Mouse (Mus musculus): Measurements from ENCODE around the gene Rnf13. TPM values are rescaled to one million over a fixed set of nuclear protein-coding genes. Genes with fewer than 3 reads are reported as not detected.

Gene Rnf13
- 40.2 and 59.6 TPM in 2 replicates for polyA plus RNA-seq (2015; fragmentation: Nextera tagmentation; extraction: Ambion mirVana)

DNA sequence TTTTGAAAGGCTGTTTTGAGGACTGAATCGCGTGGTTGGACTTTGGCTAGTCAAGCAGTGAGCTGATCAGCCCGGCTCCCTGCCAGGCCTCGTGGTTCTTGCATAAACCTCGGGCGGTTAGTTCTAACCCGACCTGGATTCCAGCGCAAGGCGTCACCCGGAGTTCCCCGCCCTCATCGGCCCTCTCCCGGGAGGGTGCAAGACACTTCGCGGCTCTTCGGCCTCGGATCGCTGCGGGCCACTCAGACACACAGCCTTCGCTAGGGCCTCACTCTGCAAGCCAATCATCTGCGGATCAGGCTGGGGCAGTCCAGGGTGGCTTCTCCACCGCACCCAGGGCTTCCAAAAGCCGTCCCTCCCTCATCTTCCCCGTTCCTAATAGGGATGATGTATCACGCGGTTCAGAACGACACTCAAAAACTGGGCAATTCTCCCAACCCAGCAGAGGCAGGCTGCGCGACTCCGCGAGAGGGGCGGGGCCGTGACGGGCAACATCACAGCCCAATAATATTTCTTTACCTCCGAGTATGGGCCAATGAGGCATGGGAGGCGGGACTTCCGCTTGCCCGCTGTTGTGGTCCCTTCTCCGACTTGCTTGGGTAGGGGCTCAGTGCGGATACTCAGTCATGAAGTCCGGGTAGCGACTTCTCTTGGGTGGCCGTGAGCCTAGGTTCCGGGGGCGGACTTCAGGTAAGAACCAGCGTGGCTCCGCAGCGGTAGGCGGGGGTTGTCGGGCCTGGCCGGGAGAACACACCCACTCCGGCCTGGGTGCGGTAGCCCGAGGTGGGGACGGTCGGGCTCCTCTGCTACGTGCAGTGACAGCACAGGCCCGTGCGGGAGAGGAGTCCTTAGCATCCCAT is at the start of gene Rnf13:
Rnf13 (plus strand) TSS at position 552 of the 860 bp plus-strand sequence.

DNA sequence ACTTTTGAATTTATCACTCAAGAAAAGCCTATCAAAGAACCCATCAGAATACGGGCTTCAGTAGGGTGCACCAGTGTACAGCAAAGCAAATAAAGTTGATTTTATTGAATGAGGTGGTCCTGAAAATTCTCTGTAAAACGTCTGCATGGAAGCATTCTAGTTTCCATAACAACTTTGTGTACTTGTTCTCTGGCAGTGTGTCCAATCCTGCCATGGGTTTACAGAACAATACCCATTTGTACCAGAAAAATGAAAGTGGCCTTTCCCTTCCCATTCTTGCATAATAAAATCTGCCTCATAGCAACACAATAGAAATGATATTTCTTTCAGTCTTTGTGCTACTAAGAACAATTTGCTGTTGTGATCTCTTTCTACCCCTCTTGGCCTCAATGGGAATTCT is 43.1 kb upstream of the Rnf13 start, which contains the start of gene Ankub1:
Ankub1 (minus strand) TSS at position 81 of the 400 bp plus-strand sequence.

DNA sequence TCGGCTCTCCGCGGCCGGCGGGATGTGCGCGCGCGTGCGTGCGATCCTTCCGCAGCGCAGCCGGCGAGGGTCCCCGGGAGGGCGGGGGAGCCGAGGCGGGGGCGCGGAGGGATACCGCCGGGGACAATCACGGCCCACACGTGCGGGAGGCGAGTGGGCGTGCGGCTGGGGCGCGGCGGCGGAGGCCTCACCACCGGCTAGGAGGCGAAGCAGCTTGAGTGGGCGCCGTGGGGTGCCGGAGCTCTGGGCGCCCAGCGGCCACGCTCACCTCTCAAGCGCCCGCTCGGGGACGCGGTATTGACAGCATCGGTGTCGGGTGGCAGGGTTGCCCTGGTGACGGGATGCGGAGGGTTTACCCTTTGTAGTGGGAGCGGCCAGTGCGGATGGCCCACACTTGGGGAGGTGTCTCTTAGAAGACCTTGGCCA is 111.9 kb downstream of the Rnf13 start, which contains the start of gene Pfn2:
Pfn2 (minus strand) TSS at position 320 of the 426 bp plus-strand sequence.

Other genes starting within 250 kb of the Rnf13 start
- gene Wwtr1, start 160.2 kb upstream of the Rnf13 start, polyA plus RNA-seq (2015; fragmentation: Nextera tagmentation; extraction: Ambion mirVana), result 7.6 and 9.2 TPM in 2 replicates
- gene Commd2, start 84.3 kb upstream of the Rnf13 start, polyA plus RNA-seq (2015; fragmentation: Nextera tagmentation; extraction: Ambion mirVana), result 51.4 and 52.2 TPM in 2 replicates
- not detected in 2 replicates for gene Ankub1, start 43.3 kb upstream of the Rnf13 start, polyA plus RNA-seq (2015; fragmentation: Nextera tagmentation; extraction: Ambion mirVana)
- 9.9 and 12.8 TPM in 2 replicates for gene Pfn2, start 112.0 kb downstream of the Rnf13 start, polyA plus RNA-seq (2015; fragmentation: Nextera tagmentation; extraction: Ambion mirVana)